Mouse (Mus musculus) spleen, postnatal 0 days (tissue): Measurements from ENCODE around the gene Grik3. TPM values are rescaled to one million over a fixed set of nuclear protein-coding genes. Genes with fewer than 3 reads are reported as not detected.

Experiments used
- polyA plus RNA-seq: library from polyadenylated mRNA; unstranded; fragments of >200 nt; fragmentation: Nextera tagmentation; extraction: Ambion mirVana; gene quantifications from 2 replicates; pipeline ENCODE4 v1.2.1, GENCODE M21; 2015

The Grik3 gene
- polyA plus RNA-seq: 0.01 TPM in 2 replicates

GRCm38 (mm10) chr4:125490661-125491504 is at the start of gene Grik3:
Grik3 (plus strand) TSS chr4:125490700.

